Mouse (Mus musculus): ENCODE results near the gene Epor.

GRCm38 (mm10) chr9:21917493-21918034 is 45.7 kb downstream of the Epor start:
- no peak for TF ChIP-seq CTCF (IDR thresholded peaks at IDR 0.05; ENCODE audit: control insufficient read depth, insufficient read depth, low read length)
- TF ChIP-seq POLR2A (IDR thresholded peaks at IDR 0.05; ENCODE audit: borderline replicate concordance, control insufficient read depth, low read depth, low read length) = no peak
